Mouse (Mus musculus) layer of hippocampus, postnatal 25 days (tissue): ENCODE data around the gene Gon4l. TPM values are rescaled to one million over a fixed set of nuclear protein-coding genes. Genes with fewer than 3 reads are reported as not detected.

ENCODE experiments used
- DNase-seq, 2 experiments: peaks; one replicate each; pipeline ENCODE4 v3.0.0; 2022; ENCODE audit warnings: mixed read lengths in 2 of 2, low spot score in 1 of 2; ENCODE audit errors: extremely low spot score in 1 of 2
- total RNA-seq, 2 experiments: library from RNA; stranded (reverse); gene quantifications; 2 replicates each; pipeline ENCODE4 v1.2.3; 2021

Gon4l gene
- total RNA-seq, 2 experiments from 2014 or later: 39.8 to 46.4 TPM

DNA sequence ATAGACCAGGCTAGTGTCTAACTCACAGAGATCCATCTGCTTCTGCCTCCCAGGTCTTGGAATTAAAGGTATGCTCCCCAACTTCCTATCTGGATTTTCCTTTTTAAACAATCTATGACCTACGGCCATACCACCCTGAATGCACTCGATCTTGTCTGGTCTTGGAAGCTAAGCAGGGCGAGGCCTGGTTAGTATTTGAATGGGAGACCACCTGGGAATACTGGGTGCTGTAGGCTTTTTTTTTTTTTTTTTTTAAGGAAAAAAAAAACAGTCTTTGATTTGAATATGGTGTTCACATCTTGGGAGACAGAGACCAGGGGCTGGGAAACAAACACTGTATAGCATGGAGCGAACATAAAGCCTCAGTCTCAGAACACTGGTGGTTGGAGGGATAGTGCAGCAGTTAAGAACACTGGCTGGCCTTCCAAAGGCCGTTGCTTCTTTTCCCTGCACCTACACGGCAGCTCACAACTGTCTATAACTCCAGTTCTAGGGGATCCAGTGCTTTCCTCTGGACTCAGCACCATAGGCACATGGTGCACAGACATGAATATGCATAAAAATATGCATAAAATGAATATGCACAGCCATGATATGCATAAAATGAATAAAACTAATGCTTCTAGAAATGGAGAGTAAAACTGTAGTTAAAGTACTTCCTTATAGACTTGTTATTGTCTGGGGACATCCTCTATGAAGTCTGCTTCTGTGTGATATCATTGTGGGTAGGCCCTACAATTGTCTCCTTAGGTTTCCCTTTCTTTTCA lies 71.5 kb downstream of the Gon4l start:
- no peak for DNase-seq

DNA sequence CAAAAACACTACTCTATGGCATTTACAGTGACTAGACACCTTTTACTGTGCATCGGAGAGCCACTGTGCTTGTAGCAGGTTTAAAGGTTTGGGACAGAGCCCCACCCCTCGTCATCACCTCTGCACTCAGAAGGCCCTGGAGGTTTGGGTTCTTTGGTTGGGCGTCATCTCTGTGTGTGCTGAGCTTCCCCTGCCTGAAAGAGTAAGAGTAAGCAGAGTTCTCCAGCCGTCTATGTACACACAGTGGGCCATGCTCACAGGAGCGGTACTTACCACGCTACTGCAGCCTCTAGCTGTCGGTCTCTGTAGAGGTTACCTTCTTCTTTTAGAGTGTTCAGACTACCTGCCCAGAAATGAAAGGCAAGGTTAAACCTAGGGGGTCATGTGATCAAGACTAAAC lies 77.6 kb downstream of the Gon4l start:
- no peak for DNase-seq

DNA sequence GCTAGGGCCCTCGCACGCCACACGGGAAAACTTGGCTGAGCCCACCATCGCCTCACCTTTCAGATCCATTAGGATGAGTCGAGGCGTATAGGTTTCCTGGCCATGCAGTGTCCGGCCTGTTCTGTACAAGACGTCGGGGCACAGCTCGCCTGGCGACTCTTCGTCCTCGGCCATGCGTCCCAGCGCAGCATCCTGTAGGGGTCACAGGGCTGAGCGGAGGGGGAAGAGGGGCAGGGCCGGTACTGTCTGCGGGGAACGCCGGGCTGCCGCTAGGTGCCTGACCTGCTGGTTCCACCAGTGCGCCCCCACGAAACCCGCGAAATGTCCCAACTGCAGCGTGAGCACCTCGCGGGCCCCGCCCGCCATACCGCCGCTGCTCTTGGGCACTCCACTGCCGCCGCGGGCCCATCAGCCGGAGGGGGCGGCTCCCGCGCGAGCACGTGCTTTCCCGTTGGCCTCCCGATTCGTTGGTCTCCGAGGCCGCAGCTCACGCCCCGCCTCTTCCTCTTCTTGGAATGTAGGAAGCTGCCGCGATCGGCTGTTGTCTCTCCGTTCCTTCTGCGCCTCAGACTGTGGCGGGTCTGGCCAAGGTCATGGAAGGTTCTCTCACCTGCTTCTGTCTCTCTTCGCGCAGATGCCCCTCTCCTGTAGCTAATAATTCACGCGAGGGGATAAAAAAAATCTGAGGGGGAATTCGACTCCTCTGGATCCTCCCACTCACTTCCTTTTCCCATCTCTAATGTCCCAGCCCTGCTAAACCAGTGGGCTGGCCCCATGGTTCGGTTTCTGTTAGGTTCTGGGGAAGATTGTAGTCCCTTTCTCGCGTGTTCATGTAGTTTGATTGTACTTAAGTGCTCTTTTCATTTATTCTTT lies 78.7 kb downstream of the Gon4l start, which contains the start of gene Msto1:
Msto1 (minus strand) TSS at position 489 of the 873 bp plus-strand sequence.
- DNase-seq: peak; percentile 82 to 88

GRCm38 (mm10) chr3:88914384-88914810 lies 79.4 kb downstream of the Gon4l start:
- DNase-seq: no peak

DNA sequence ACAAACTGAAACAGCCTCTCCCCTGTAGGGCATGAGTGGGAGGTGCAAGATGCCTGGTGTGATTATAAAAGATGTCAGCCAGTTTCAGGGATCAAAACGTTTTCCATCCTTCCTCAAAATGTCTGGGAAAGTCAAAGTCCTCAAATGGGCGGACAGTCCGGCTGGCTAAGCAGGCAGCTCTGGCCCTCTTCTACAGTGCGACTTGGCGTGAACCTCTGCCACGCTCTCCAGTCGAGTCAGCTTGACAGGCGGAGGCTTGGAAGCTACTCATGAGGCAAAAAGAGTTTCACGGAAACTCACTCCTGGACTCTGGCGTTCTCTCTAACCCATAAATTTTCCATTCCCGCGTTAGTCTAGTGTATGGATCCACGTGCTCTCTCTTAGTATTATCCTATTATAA lies 84.0 kb downstream of the Gon4l start:
- no peak for DNase-seq

GRCm38 (mm10) chr3:88921411-88921810 lies 86.4 kb downstream of the Gon4l start:
- DNase-seq: no peak

DNA sequence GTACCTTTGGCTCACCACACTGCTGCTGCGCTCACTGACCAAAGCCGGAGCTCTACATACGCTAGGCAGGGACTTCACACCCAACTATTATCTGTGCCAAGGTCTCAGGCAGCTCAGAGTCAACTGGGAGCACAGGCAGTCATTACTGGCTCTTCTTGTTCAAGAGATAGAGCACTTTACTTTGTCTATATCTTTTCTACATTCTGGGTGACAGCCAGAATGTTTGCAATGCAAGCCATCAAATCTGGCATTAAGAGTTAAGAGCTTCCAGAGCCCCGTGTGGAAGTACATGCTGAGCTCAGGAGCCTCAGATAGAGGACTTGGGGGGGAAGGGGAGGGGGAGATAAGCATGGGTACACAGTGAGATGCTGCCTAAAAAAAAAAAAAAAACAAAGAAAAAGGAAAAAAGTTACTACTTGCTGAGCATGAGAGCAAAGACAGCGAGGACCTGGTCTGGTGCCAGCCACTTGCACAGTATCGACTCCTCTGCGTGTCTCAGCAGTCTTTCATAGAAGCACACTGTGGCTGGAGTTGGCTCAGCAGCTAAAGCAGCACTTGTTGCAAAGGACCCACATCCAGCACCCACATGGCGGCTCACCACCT lies 89.1 kb downstream of the Gon4l start:
- peak in 1 of 2 experiments; percentile 33 for DNase-seq

GRCm38 (mm10) chr3:88925651-88926050 lies 90.6 kb downstream of the Gon4l start:
- no peak for DNase-seq

DNA sequence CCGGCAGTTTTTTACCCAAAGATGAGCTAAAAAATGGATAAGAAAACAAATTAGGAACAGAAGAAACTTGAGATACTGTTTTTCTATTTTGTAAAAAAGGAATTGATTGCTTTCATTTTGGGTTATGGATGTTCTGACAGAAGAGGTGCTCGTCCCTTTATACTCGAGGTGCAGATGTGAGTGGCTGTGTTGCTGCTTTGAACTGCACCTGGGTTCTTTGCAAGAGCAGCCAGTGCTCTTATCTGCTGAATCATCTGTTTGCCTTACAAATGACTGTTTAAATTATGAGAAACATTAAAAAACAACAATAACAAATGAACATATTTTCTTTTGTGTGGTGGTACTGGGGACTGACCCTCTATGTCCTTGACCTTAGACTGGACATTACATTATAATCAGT lies 94.5 kb downstream of the Gon4l start:
- no peak for DNase-seq

GRCm38 (mm10) chr3:88939071-88939470 lies 104.0 kb downstream of the Gon4l start:
- DNase-seq: no peak

DNA sequence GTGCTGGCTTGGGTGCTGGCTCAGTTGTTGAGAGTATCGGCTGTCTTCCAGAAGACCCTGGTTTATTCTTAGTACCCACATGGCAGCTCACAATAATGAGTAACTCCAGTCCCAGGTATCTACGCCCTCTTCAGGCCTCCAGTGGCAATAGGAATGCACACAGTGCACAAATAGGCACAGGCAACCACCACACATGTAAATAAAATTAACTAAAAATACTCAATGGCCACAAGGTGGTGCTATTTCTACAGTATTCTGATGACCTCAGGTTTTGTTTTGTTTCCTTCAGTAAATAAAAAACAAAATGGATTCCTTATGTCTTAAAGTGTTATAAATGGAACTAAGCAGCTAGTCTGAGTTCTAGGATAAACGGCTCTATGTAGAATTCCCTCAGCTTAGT lies 104.7 kb downstream of the Gon4l start:
- no peak for DNase-seq

DNA sequence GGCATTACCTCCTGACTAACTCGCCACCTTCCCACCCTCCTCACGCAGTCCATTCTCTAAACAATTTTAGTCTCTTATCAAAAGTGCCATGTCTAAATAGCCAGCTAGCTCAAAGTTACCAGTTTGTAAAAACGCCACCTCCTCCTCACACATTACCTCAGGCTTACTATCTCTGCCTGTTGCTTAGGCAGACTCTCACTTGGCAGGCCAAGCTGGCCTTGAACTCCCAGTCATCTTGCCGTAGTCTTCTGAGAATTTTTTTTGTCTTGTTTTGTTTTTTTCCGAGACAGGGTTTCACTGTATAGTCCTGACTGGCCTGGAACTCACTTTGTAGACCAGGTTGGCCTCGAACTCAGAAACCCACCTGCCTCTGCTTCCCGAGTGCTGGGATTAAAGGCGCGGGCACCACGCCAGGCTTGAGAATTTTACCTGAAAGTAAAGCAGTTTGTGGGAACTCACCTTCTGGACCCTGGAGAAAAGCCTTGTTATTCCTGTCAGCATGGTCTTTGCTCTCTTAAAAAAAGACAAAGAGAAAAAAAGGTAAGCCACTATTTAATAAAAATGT lies 107.4 kb downstream of the Gon4l start:
- no peak for DNase-seq

DNA sequence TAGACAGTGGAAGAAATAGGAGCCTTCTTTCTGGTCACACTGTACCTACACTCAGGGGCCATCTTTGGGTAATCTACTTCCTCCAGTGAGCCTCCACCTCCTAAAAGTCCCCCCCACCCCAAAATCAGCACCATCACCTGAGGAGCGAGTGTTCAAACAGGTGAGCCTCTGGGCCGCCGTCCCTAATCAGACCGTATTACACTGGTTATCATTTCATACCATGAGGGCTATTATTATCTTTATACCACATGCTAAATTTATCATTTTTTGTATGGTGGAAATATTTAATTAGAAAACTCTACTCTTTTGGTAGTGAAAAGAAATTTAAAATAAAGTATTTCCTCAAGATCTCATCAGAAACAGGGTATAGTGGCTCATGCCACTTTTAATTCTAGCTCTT lies 109.1 kb downstream of the Gon4l start:
- DNase-seq: no peak

GRCm38 (mm10) chr3:88949786-88950575 lies 115.0 kb downstream of the Gon4l start:
- DNase-seq: peak; percentile 80 to 83

GRCm38 (mm10) chr3:88950576-88951326 lies 115.7 kb downstream of the Gon4l start, which contains the start of the genes Ash1l and Dap3:
Gene Ash1l, plus strand, starts transcription at chr3:88950622.
Gene Dap3, minus strand, starts transcription at chr3:88951181.
- DNase-seq: peak; percentile 51 to 75

- no peak for DNase-seq
Observed at GRCm38 (mm10) chr3:88951327-88951800, 116.3 kb downstream of the Gon4l start.

DNA sequence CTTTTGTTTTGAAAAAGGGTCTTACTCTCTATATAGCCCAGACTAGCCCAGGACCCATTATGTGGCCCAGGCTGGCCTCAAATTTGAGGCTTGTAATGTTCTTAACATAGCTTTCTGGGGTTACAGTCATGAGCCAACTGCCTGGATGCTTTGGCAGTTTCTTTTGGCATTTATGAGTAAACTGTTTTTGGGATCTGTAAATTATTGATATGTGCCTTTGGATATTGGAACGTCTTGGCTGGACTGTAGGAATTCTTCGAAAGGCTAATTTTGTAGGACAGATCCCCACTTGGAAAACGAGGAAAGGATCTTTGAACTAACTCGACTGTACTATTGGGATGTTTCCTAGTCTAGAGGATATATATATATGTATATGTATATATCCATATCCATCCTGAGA lies 118.2 kb downstream of the Gon4l start:
- no peak for DNase-seq

DNA sequence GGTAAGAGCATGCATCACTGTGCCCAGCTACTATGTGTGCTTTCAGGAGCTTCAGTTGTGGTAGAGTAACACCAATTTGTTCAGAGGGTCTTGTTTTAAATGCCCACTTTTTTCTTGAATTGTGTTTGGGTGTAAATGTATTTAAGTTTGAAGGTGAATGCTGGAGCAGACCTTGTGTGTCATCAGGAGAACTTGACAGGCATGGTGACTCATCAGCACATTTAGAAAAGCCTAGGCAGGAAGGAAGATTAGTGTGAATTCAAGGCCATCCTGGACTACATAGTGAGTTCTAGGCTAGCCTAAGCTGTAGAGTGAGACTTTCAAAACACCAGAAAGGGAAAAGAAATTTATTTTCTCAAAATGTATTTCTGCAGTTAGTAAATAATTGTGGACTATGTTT lies 118.7 kb downstream of the Gon4l start:
- no peak for DNase-seq
